Mouse (Mus musculus) cerebellum, postnatal 14 days (tissue): ENCODE measurements around the gene Ccr8.
"Not testable (repeated sequence)": the region's sequence is repeated elsewhere in the genome, so short reads cannot be mapped to it uniquely, and the experiment has no call there.

Experiments used
- DNase-seq, 2 experiments: peaks; one replicate each; pipeline ENCODE4 v3.0.0; 2021; ENCODE audit warnings: mixed read lengths in 2 of 2

Ccr8 gene

DNA sequence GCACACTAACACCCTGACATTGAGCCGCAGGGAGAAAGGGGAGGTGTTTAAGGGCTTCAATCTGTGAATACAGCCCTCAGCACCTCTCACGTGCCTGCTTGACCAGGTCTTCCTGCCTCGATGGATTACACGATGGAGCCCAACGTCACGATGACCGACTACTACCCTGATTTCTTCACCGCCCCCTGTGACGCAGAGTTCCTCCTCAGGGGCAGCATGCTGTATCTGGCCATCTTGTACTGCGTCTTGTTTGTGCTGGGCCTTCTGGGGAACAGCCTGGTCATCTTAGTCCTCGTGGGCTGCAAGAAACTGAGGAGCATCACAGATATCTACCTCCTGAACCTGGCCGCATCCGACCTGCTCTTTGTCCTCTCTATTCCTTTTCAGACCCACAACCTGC, 1.8 kb downstream of the Ccr8 start:
- DNase-seq: no peak

DNA sequence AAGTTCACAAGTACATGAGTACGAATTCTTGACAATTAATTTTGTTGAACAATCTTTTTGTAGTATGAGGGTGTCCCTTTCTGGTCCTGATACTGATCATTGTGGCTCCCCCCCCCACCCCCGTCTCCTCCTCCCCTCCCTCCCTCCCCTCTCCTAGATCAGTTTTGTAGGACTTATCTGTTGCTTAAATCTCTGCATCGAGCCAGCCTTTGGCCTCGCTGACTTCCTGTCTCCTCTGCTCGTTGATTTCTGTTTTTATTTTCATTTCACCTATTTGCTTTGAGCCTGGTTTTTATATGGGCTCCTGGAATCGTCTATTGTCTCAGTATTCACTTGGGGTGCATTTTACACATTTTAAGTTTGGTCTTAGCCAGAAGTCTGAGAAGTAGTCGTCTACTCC, 4.0 kb downstream of the Ccr8 start:
- no peak for DNase-seq

DNA sequence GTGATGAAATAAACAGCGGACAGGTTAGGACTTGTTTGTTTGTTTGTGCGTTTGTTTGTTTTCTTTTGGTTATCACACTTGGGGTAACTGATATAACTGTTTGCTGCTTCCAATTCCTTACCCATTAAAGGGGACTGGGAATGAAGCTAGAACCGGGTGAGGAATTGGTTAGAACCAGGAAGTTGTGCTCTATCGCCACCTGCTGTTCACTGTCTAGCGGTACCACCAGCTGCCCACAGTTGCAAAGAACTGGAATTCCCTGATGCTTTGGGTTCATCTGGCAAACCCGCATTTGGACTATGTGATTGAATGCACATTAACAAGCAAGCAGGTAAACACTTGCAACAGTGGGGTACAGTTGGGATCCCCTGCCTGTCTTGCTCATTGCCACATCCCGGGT, 6.8 kb downstream of the Ccr8 start:
- peak; percentile 84 to 89 for DNase-seq

DNA sequence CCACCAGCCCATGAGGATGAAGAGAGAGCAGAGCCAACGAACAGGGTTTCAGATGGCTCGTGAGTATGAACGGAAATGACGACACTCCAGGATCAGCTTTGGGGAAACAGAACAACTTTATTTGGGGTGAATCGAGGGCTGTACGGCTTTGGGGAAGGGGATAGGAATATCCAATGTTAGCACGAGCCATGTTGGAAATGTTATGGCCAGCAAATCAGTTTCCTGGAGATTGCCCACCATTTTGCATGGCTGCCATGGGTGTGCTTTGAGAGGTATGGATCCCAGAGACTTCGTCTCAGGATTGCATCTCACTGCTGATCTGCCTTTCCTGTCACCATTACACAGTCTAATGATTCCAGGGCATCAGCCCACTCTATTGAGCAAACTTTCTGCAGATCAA, 7.4 kb downstream of the Ccr8 start:
- no peak for DNase-seq

DNA sequence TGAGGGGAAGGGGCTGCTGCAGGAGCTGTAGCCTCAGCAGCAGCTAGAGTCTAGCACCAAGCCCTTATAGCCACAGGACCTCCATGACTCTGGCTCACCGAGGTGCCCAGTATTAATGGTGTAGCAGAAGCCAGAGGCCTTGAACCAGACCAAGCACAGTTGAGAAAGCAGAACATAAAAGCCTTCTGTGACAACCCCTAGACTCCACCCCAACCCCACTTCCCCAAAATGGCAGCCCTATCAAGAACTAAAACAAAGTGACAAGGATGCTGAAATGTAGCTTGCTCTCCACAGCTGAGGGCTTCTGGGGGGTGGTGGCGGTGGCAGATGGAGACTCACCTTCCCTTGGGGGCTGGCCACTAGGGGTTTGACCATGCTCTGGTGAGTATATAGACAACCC, 9.3 kb downstream of the Ccr8 start:
- no peak for DNase-seq

DNA sequence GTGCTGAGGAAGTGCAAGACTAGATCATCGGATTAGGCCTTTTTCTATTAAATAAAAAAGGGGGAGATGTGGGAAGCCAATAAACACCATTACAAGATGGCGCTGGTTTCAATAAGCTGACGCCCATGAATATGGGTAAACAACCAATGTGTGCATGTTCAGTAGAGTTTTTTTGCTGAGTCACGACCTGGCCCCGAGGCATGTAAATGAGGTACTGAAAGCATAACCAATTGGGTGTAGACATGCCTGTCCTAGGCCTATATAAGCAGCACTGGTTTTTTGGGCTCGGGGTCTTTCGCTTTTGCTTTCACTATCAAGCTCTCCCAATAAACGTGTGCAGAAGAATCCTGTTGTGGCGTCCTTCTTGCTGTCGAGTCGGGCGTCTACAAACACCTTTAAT, 17.0 kb downstream of the Ccr8 start:
- DNase-seq: not testable (repeated sequence)

DNA sequence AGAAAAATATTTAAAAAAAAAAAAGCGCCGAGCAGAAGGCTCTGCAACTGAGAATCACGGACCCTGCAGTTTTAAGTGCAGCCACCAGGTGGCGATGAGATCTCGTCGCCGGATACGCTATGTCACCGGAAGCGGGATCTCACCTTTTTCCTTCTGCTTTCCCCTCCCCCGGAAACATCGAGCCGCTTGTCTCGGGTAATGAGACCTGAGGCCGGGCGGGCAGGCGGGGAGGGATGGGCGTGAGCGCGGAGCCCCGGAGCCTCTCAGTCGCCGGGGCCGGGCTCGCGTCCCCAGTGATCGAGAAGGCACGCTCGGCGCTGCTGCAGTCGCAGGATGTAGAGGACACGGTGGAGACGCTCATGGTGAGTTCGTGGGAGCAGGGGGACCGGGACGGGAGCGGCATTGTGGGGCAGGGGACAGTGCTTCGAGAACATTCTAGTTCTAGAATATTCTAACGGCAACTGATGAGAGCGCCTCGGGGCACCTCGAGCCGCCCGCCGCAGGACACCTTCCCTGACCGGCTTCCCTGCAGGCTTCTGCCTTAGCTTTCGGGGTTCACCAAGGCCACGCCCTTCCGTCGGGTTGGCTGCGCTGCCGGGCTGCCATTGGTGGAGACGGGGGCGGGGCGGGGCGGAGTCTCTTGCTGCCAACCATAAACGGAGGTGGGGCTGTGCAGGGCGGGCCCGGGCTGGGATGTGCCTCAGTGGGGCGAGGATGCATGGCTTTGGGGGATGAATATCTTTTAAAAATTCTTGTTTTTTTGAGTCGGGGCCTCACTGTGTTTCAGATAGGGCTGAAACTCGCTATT, 18.5 kb downstream of the Ccr8 start, which contains the start of gene Slc25a38:
Slc25a38 (plus strand) TSS at position 164 of the 808 bp plus-strand sequence.
- peak; percentile 97 to 98 for DNase-seq

DNA sequence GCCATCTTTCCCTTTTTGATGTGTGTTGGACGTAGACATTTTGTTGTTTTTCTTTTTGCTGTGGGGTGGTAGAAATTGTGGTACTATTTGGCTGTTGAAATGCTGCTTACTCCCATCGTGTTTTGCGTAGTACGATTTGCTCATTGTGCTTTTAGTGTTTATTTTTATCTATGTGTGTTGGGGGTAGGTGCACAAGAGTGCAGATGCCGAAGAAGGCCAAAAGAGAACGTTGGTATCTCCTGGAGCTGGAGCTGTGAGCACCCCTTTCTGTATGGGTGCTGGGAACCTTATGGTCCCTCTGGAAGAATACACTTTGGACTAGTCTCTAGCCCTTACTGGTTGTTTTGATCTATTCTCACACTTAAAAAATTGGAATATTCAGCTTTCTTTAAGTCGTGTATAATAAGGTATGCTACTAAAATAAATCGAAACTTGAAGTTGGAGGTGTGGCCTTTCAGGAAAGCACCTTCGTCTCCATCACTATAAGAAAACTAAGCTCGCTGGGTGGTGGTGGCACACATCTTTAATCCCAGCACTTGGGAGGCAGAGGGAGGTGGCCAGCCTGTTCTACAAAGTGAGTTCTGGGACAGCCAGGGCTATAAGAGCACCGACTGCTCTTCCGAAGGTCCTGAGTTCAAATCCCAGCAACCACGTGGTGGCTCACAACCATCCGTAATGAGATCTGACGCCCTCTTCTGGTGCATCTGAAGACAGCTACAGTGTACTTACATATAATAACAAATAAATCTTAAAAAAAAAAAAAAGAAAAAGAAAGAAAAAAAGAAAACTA, 19.4 kb downstream of the Ccr8 start:
- DNase-seq: no peak

DNA sequence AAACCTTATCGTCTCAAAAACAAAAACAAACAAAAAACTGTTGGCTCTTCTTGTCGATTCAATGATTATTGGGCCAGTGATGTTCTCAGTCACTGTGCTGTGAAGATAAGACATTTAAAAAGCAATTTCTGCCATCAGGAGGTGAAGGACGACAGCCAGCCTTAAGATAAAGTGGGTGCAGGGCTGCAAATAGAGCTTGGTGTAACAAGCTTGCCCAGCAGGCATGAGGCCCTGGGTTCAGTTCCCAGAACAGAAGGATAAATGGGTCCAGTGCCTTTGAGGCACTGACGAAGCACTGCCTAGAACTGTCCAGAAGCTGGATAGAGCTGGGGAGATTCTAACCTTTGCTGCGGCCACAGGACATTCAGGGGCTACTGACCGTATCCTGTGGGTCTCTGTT, 20.6 kb downstream of the Ccr8 start:
- no peak for DNase-seq

DNA sequence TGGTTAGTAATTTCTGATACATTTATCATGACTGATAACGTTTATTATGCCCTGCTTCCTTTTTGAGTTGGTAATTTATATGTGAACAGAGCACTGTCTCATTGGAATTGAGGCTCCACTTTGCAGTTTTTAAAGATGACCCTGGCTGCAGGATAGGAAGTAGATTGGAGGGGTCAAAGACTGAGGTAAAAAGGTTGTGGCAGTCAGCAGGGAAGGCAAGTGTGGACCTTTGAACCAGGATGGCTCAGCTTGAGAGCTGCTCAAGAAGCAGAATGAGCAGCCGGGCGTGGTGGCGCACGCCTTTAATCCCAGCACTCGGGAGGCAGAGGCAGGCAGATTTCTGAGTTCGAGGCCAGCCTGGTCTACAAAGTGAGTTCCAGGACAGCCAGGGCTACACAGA, 21.5 kb downstream of the Ccr8 start:
- DNase-seq: no peak

DNA sequence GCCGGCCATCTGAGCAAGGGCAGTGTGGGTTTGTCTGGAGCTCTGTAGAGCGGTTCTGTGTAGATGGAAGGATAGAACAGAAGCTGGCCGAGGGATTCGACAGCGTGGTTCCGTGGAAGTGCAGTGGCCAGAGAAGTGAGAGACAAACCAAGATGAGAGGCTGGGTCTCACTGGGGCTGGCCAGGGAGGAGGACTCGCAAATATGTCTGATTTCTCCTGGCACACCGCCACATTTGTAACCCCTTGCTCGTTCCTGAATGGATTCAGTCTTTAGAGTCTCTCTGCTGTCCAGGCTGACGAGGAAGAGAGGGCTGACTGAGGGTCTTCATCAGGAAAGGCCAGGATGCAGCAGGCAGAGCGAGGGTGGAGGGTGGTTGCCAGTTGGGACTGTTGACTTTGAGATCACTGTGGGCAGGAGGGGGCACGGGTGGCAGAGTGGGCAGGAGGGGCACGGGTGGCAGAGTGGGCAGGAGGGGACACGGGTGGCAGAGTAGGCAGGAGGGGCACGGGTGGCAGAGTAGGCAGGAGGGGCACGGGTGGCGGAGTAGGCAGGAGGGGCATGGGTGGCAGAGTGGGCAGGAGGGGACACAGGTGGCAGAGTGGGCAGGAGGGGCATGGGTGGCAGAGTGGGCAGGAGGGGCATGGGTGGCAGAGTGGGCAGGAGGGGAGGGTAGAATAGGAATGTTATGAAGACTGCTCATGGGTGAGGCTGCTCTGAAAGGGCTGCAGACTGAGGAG, 22.3 kb downstream of the Ccr8 start:
- no peak for DNase-seq

DNA sequence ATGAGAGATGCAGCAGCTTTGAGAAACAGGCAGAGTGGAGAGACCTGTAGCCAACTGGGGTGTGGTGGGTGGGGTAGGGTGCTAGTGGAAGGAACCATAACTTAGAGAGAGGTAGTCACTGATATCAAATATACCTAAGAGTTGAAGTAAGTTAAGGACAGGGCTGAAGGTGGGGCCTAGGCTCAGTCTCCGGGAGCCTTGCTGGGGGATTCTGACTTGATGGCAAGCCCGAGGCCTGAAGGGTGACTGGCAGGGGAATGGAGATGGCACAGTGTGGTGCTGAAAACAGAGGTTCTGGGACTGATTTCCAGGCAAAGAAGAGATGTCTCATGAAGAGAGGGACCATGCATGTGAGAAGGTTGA, 22.9 kb downstream of the Ccr8 start:
- DNase-seq: no peak

DNA sequence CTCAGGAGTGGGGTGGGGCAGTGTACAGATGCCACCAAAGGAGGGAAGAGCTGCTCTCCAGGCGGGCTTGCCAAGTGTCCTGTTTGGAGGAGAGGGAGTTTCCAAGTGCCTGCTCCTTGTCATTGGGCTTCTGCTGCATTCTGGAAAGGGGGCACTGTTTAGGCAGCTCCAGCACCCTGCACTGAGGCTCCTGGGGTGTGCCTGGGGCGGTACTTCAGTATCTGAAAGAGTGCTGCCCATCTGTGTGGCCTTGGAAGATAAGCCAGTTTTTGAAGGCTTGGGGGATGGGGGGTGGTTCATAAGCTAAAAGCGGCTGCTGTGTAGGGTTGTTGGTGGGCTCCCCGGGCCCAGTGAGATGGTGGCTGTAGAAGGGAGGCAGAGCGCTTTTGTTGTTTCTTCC, 23.7 kb downstream of the Ccr8 start:
- DNase-seq: no peak

DNA sequence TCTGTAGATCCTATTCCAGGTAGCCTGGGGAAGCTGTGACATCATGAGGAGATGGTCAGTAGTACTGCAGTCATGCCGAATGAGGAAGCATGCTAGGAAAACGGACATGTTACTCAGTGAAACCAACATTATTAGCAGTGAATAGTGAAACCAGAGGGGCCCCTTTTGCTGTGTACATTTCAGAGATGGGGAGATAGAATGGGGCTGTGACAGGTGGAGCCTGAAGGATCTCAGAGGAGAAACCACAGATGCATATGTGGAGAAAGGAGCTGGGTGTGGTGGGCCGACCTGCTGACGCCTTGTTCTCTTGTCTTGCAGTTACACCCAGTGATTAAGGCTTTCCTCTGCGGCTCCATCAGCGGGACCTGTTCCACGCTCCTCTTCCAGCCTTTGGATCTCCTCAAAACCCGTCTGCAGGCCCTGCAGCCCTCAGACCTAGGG, 24.3 kb downstream of the Ccr8 start:
- DNase-seq: no peak

DNA sequence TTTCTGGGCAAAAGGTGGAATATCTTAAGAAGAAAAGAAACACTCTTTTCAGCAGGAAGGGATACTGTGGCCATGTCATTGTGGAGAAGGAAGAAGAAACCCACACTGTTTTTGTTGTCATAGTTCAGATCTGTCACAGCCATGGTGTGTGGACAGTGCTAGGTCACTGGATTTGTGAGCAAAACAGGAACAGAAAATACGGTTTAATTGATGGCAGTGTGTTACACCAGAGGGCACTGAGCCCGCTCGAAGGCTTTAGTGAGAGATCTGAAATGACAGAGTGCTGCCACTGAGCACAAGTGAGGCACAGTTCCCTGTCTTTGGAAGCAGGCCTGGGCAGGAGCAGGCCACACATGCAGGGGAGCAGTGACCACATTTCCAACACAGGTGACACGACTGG, 26.3 kb downstream of the Ccr8 start:
- no peak for DNase-seq

DNA sequence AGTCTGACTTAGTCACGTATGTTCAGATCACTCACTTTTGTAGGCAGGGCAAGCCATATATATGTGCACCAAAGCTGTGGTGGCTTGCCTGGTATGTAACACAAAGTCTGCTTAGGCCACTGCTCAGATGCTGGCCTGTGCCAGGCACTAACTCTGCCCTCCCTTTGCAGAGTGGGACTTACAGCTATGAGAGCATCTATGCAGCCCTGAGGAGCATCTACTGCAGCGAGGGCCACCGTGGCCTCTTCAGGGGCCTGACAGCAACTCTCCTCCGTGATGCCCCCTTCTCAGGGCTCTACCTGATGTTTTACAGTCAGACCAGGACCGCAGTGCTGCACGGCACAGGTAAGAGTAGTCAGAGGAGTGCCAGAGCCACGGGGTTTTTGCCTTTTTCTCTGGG, 28.6 kb downstream of the Ccr8 start:
- no peak for DNase-seq

DNA sequence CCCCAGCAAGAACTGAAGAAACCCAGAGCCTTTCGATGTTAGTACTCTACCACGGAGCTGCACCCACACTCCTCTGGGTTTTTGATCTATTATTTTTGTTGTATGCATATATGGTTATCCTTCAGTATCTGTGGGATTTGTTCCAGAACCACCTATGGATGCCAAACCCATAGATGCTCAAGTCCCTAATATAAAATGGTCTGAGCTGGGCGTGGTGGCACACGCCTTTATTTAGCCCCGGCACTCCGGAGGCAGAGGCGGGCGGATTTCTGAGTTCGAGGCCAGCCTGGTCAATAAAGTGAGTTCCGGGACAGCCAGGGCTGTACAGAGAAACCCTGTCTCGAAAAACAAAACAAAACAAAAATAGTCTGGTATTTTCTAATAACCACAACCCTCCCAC, 35.0 kb downstream of the Ccr8 start:
- DNase-seq: no peak

DNA sequence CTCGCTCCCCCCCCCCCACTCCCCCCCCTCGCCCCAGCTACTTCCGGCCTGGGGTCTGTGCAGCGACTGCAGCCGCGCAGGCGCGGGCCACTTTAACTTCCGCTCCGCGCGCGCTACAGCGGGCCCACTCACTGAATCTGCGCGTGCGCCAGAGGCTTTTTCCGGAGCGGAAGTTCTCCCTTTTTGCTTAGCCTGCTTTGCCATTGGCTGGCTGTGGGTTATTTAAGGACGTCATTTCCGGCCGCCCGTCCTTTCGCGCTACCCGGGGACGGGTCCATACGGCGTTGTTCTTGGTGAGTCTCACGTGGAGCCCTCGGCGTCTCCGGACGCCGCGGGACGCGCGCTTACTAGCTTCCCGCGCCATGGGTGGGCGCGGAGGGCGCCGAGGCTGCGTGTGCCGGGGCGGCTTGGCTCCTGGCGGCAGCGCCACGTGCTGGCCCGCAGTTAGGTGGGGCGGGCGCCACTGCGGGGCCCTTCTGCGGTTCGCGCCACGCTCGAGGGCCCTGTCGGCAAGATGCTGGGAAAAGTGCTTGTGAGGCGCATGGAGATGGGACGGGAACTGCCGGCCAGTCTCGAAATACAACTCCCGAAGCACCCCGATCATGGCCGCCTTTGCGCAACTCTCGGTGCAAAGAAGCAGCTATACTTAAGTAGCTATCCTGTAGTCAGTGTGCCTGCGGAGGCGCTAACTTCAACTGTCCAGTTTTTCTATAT, 35.8 kb downstream of the Ccr8 start, which contains the start of gene Rpsa:
Rpsa (plus strand) TSS at position 152 of the 714 bp plus-strand sequence.
- DNase-seq: peak; percentile 97

DNA sequence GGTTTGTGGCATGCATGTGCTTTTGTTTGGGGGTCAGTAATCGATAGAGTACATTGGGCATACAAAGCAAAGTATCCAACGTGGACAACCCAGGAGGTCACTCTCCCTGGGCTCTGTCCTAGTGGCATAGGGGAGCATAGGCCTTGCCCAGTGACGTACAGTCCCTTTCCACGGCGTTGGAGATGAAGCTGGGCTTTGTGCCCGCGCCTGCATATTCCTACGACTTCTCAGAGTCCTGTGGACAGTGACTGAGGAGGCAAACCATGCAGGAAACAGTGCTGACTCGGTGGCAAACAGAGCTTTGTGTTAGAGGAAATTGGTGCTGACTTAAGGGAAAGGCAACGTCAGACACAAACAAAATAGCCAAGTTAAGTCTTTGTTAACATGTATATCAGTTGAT, 37.4 kb downstream of the Ccr8 start:
- no peak for DNase-seq

DNA sequence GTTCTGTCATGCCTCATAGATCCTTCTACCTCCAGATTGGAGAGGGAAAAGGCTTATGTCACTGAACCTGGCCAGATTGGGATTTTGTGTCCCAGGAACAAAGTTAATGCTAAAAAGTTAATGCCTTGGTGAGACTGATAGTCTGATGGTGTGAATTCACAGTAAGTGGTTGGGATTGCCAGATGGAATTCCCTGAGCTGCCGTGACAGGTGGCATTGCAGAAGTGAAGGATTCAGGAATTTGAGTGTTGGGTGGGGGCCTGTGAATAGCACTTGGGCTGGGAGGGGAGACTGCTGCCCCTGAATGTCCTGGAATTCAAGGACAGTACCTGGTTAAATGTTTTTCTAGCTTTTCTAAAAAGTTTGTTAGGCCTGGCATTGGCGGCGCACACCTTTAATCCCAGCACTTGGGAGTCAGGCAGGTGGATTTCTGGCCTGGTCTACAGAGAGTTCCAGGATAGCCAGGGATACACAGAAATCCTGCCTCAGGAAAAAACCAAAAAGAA, 39.9 kb downstream of the Ccr8 start:
- no peak for DNase-seq

DNA sequence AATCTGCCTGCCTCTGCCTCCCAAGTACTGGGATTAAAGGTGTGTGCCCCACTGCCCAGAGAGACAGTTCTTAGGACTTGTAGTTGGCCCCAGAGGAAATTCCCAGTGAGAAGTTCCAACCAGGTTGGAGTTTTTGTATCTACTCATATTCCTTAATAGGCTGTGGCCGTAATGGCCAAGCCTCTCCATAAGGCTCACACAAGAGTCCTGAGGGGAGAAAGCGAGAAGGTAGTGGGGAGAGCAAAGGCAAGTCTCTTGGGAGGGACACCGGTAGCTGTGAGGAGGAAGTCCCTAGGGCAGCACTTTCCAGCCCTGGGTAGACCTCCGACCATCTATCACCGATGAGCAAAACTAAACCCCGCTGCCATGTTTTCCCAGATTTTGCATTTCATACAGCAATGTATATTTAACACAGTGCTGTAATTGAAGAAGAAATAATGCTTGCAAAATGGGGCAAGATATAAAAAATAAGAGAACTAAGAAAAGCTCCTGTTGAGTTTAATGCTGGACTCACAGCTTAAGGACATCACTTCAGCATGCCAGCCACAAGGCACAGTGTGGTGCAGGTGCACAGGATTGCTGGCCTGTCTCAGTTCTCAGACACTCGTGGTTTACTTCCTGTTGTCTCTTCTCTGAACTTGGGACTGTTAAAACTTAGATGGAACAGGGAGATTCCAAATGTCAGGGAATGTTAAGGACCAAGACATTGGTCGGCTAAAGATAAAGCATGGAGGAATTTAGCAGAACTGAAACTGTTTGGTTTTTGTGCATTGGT, 41.3 kb downstream of the Ccr8 start:
- DNase-seq: no peak
